Mouse (Mus musculus) retina, embryonic 14.5 days (tissue): ENCODE measurements around the gene Crip3.

Experiments used
- DNase-seq: peaks from one replicate; pipeline ENCODE4 v3.0.0-alpha.2; 2015; ENCODE audit warnings: low spot score

Gene Crip3

GRCm38 (mm10) chr17:46455110-46455691, 26.5 kb downstream of the Crip3 start:
- peak; percentile 55 for DNase-seq

- DNase-seq, result peak; percentile 63
Measured at GRCm38 (mm10) chr17:46457791-46458190, 29.1 kb downstream of the Crip3 start.

GRCm38 (mm10) chr17:46458439-46458838, 29.7 kb downstream of the Crip3 start:
- DNase-seq, result no peak

GRCm38 (mm10) chr17:46460673-46461072, 31.9 kb downstream of the Crip3 start:
- DNase-seq, result no peak

DNA sequence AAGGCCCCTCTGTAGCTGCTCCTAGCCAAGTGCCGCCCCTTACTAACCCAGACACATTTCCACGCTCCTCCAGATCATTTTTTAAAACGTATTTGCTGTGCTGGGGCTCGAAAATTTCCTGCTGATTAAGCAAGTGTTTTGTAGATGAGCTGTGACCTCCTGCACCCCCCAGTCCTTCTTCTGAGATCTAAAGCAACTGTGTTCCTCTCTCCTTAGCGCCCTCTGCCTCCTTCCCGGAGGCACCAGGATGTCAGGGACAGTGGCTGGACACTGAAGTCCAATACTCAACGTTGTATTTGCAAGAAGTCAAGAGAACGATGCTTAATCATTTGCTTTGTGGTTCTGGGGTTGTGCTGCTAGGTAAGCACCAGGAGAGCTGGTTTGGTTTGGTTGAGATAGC, 32.6 kb downstream of the Crip3 start:
- peak; percentile 43 for DNase-seq

- no peak for DNase-seq
Measured at GRCm38 (mm10) chr17:46462226-46462625, 33.5 kb downstream of the Crip3 start.

- peak; percentile 34 for DNase-seq
Measured at GRCm38 (mm10) chr17:46467830-46468229, 39.1 kb downstream of the Crip3 start.

- no peak for DNase-seq
Measured at GRCm38 (mm10) chr17:46476601-46477000, 47.9 kb downstream of the Crip3 start.

DNA sequence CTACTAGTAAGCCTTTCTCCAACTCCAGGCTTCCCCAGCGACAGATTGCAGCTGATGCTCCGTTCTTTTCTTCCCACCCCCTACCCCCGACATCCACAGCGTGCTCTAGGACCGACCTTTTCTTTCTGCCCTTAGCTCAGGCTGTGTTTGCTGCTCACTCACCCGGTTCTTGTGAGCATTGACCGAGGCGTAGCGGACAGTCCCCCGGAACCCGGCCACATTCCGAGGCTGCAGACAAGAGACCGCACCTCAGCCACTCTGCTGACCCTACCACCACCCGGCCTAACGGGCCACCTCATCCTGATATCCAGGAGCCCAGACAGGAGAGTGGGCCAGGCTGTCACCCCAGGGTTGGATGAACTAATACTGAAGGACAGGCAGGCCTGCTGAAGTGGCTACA, 48.6 kb downstream of the Crip3 start:
- no peak for DNase-seq
